Mouse (Mus musculus) right cerebral cortex, postnatal 4 days (tissue): ENCODE data around the gene Rnf150.

ENCODE experiments used
- DNase-seq: peaks from one replicate; pipeline ENCODE4 v3.0.0-alpha.2; 2022

Gene Rnf150

GRCm38 (mm10) chr8:82943223-82944006, 80.3 kb downstream of the Rnf150 start:
- no peak for DNase-seq

- DNase-seq = no peak
Observed at GRCm38 (mm10) chr8:82945867-82946266, 82.7 kb downstream of the Rnf150 start.

GRCm38 (mm10) chr8:82946658-82947057, 83.5 kb downstream of the Rnf150 start:
- DNase-seq = no peak

GRCm38 (mm10) chr8:82955162-82955754, 92.1 kb downstream of the Rnf150 start:
- DNase-seq = no peak

- no peak for DNase-seq
Observed at GRCm38 (mm10) chr8:82959491-82959890, 96.3 kb downstream of the Rnf150 start.

- DNase-seq = no peak
Observed at GRCm38 (mm10) chr8:82959980-82960610, 96.9 kb downstream of the Rnf150 start.

- no peak for DNase-seq
Observed at GRCm38 (mm10) chr8:82964537-82964936, 101.4 kb downstream of the Rnf150 start.

- no peak for DNase-seq
Observed at GRCm38 (mm10) chr8:82967879-82968678, 104.9 kb downstream of the Rnf150 start.

- no peak for DNase-seq
Observed at GRCm38 (mm10) chr8:82969967-82970366, 106.8 kb downstream of the Rnf150 start.

GRCm38 (mm10) chr8:82972812-82973211, 109.7 kb downstream of the Rnf150 start:
- DNase-seq = no peak

- DNase-seq = no peak
Observed at GRCm38 (mm10) chr8:82973331-82973730, 110.2 kb downstream of the Rnf150 start.

GRCm38 (mm10) chr8:82981244-82981855, 118.2 kb downstream of the Rnf150 start:
- no peak for DNase-seq

GRCm38 (mm10) chr8:82982873-82983272, 119.7 kb downstream of the Rnf150 start:
- DNase-seq = no peak

GRCm38 (mm10) chr8:82983301-82983700, 120.1 kb downstream of the Rnf150 start:
- DNase-seq = no peak

- DNase-seq = no peak
Observed at GRCm38 (mm10) chr8:82992093-82992492, 128.9 kb downstream of the Rnf150 start.

GRCm38 (mm10) chr8:82995727-82996438, 132.7 kb downstream of the Rnf150 start:
- DNase-seq = no peak

GRCm38 (mm10) chr8:82996843-82997242, 133.7 kb downstream of the Rnf150 start:
- no peak for DNase-seq

- DNase-seq = no peak
Observed at GRCm38 (mm10) chr8:82998778-82999177, 135.6 kb downstream of the Rnf150 start.

GRCm38 (mm10) chr8:83003187-83003586, 140.0 kb downstream of the Rnf150 start:
- DNase-seq = no peak

- DNase-seq = no peak
Observed at GRCm38 (mm10) chr8:83009481-83009880, 146.3 kb downstream of the Rnf150 start.

- DNase-seq = no peak
Observed at GRCm38 (mm10) chr8:83011286-83011685, 148.1 kb downstream of the Rnf150 start.

GRCm38 (mm10) chr8:83011758-83012157, 148.6 kb downstream of the Rnf150 start:
- DNase-seq = no peak
